Mouse (Mus musculus): ENCODE measurements around the gene Hnrnpm.
A peak's percentile ranks its signal among the peaks of the same experiment; 100 is the strongest.
"Not testable (repeated sequence)": the region's sequence is repeated elsewhere in the genome, so short reads cannot be mapped to it uniquely, and the experiment has no call there.

The Hnrnpm gene

DNA sequence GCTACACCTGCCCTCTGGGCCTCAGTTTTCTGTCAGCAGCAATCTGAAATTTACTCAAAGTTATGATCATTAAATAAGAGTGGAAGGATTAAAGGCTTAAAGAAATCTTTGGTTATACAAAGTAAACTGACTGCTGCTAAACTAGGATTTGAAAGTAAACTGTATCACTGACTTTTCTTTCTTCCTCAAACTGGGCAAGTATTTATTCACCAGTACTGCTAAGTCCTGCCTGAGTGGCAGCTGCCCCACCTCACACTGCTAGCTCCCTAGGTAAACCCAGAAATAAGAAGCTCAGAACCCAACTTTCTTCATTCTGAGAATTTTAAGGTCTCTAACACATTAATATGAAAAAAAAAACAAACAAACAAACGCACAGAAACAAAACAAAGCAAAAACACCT lies 12.8 kb downstream of the Hnrnpm start:
- no peak for DNase-seq (ENCODE audit: low read depth, low spot score)

DNA sequence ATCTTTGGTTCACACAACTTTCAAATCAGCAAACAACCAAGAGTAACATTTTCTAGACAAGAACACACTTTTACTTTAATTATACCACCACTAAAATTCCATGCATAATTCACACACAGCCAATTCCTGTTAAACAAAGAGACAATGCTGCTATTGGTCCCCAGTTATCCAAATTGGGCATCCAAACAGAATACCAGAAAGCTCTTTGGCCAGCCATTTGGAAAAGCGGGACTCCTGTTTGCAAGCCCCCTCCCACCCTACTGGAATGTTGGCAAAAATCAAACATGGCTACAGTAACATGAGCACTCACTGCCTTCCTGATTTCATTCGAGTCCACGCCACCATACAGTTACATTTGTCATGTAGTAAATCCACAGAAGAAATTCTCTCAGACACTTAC lies 17.0 kb downstream of the Hnrnpm start:
- no peak for DNase-seq (ENCODE audit: low read depth, low spot score)

DNA sequence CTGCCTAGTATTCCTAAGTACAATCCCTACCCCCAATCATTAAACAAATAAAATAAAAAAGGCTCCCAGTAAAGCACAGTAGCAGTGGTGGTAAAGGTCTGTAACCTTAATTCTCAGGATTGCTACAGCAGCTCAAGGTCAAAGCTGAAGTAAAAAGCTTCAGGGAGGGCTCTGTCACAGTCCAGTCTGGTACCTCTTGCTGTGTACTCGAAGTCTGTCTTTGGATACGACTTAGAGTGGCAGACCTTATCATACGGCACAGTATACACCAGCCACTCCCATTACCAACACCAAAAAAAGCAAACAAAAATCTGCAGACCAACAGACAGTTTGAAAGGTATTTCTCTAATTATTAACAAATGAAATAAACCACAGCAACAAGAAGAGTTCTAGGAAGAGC lies 19.8 kb downstream of the Hnrnpm start:
- DNase-seq (ENCODE audit: low read depth, low spot score), result no peak

DNA sequence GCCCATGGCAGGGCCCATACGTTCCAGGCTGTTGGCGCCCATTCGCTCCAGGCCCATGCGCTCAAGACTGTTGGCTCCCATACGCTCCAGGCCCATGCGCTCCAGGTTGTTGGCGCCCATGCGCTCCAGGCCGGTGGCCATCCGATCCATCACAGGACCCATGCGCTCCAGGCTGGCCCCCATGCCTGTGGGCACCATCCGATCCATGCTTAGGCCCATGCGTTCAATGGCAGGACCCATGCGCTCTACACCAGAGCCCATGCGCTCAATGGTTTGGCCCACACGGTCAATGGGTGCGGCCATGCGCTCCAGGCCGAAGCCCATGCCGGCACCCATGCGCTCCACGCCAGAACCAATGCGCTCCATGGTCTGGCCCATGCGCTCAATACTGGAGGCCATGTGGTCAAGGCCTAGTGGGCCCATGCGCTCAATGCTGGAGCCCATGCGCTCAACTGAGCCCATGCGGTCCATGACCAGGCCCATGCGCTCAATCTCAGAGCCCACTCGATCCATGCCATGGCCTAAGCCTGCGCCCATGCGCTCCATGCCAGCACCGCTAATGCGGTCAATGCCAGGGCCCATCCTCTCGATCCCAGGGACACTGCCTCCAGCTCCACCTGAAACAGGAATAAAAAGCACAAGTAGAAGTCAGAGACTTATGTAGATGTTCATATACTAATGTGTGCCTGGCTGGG lies 36.7 kb downstream of the Hnrnpm start:
- no peak for DNase-seq (ENCODE audit: low read depth, low spot score)

DNA sequence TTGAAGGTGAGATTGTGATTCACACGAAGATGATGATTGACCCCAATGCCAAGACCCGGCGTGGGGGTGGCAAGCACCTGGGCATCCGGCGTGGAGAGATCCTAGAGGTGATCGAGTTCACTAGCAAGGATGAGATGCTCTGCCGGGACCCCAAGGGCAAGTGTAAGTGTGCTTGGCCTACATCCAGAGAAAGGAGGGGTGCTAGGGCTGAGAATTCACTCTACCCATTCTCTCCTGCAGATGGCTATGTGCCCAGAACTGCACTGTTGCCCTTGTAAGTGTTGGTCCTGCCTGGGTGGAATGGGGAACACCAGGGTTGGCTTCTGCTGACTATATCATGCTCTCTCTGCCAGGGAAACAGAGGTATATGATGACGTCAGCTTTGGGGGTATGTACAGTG lies 41.6 kb downstream of the Hnrnpm start:
- DNase-seq (ENCODE audit: low read depth, low spot score), result no peak

DNA sequence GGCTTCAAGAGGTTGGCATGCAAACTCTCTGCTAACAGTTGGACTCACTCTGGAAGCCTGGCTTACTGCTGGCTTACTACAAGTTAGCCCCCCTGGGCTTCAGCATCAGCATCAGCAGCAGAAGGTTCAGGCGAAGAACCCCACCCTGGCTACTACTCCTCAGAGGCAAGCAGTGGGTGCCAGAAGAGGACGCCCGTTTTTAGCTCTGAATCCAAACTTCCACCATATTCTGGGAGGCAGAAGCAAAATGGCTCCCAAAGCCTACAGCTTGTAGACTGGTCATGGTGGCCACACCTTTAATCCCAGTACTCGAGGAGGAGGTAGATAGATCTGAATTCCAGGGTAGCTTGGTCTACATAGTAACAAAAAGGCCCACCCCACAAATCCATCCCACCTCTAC lies 42.6 kb downstream of the Hnrnpm start:
- no peak for DNase-seq (ENCODE audit: low read depth, low spot score)

DNA sequence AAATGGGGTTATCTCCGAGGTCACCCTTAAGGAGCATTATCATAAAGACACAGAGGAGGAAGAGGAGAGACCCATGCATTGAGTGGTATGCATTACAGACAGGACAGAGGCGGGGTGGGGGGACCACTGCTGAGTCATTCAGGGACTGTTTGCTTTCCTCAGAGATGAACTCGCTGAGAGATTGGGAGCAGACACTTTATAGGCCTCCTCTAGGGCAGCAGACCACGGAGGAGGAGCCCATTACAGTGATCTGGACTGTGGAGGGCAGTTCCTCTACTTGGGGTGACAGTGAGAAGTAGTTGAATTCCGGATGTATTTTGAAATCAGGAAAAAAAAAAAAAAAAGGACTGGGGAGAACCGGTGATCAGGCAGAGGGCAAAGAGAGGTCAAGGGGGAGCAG lies 46.9 kb downstream of the Hnrnpm start:
- peak; percentile 42 for DNase-seq (ENCODE audit: low read depth, low spot score)

DNA sequence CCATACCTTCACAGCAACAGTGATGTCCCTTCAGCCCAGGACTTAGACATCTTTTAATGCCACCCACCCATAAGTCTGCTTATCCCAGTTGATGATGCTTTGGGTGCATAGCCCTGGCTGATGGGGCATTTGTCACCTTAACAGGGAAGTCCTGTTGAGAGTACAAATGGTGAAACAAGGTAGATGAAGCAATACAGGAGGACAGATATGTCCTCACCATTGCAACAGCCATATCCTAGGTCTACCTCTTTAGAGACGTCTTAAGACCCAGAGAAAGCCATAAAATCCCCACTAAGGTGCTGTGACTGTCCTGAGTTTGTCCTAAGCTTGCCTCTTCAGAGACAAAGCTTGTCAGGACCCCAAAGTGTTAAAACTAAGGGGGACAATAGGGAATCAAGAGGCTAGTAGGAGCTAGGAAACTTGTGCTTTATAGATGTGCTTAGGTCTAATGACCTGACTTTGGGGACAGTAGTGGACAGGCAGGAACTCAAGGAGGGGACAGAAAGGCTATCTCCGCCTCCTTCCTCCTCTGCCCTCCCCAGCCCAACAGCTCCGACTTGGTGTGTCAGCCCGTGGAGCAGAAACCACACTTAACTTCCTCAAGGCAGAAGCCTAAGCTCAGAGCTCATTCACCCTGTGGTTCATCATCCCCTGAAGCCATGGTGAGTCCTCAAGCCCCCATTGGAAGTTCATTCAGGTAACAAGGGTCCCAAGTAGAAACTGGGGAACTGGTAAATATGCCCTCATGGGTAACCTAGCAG lies 49.0 kb downstream of the Hnrnpm start, which contains the start of gene Pram1:
Gene Pram1 (plus strand): TSS at position 541 of the 761 bp plus-strand sequence.
- DNase-seq (ENCODE audit: low read depth, low spot score), result no peak

DNA sequence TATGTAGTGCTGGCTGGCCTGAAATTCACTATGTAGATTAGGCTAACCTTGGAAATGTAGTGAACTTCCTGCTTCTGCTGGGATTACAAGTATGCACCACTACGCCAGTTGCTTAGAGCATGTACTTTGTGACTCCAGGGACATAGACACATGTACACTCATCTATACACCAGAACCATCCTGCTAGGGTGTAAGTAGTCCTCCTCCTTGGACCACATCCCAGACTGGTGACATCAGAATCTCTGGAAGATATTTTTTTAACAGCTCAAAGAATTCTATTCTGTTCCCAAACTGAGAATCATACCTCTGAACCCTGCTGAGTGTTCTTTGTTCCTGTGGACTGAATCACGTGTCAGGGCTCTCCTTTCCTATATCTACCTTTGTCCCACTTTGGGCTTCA lies 49.6 kb downstream of the Hnrnpm start:
- DNase-seq (ENCODE audit: low read depth, low spot score), result no peak

DNA sequence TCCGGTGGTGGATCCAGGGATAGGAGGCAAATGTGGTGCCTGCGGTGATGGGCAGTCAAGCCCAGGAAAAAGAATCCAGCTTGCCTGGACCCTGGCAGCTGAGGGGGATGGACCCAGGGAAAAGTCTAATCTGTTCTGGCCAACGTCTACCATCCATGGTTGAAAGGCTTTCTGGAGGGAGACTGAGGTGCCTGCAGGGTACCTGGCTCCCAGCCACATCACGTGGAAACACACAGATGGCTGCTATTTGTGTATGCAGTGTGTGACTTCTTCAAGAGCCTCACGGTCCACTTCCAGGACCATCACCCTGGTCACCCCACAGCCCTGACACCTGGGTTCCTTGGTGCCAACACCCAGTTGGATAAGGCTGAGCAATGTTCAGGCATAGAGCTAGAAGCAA lies 54.9 kb downstream of the Hnrnpm start:
- DNase-seq (ENCODE audit: low read depth, low spot score), result no peak

DNA sequence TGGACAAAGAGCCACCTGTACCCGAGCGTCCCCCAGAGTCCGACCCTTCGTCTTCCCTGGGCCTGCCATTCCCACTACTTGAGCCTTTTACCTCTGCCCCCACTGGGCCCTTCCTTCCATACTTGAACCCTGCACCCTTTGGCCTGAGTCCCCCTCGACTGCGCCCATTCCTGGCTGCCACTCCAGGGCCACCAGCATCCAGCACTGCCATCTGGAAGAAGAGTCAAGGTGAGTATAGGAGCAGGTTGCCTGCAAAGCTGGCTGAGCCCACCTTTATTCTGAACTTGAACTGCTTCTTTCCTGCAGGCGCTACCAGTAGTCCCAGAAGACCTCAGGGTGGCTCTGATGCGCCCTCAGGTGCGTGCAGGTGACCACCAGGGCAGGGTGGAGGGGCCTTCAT lies 55.4 kb downstream of the Hnrnpm start:
- no peak for DNase-seq (ENCODE audit: low read depth, low spot score)

DNA sequence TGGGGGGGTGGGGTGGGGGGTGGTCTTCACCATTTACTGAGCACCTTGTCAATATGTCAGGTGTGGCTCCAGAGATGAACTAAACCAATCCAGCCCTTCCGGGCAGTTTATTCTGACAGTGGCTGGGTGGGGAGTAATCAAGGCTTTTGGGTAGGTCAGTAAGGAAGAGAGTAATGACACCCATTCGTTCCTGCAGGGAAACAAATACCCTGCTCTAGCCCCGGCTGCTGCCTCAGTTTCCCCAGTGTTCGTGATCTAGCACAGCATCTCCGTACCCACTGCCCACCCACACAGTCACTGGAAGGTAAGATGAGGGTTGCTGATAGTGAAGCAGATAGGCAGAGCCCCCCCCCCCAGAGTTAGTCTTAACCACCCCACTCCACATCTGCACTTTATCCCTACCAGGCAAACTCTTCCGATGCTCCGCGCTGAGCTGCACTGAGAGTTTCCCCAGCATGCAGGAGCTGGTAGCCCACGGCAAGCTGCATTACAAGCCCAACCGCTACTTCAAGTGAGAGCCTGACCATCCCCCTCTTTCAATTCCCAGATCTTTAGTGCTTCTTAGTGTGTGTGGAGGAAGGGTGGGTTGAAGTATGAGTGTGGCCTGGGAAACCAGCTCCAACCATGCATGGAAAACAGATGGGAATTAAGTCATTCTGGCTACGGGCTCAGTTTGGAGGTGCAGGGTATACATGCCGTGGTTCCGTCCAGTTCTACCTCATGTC lies 56.3 kb downstream of the Hnrnpm start:
- DNase-seq (ENCODE audit: low read depth, low spot score), result peak; percentile 39

DNA sequence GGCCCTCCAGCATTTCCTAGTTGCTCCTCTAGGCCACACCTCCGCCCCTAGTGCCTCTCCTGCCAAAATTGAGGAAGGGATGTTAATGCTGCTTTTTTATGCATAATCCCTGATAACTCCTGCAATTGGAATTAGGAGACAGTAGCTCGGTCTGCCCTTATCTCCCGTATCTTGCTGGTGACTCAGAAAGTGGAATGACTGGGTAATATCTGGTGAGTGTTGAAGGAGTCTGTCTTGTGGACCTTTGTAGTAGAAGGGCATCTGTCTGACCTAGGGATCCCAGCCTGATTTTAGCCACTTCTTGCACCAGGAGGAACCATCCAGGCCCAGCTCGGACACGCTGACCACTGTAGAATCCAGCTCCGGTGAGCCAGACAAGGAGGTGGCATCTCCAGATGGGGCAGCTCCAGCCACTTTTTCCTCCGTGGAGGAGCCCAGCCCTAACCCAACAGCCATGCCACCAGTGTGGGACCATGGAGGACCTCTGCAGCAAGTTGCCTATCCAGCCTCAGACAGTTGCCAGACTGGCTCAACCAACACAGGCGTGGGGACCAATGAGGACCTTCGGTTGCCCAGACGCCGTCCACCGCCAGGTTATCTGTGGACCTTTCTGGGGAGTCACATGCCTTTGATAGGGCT lies 57.1 kb downstream of the Hnrnpm start:
- no peak for DNase-seq (ENCODE audit: low read depth, low spot score)

DNA sequence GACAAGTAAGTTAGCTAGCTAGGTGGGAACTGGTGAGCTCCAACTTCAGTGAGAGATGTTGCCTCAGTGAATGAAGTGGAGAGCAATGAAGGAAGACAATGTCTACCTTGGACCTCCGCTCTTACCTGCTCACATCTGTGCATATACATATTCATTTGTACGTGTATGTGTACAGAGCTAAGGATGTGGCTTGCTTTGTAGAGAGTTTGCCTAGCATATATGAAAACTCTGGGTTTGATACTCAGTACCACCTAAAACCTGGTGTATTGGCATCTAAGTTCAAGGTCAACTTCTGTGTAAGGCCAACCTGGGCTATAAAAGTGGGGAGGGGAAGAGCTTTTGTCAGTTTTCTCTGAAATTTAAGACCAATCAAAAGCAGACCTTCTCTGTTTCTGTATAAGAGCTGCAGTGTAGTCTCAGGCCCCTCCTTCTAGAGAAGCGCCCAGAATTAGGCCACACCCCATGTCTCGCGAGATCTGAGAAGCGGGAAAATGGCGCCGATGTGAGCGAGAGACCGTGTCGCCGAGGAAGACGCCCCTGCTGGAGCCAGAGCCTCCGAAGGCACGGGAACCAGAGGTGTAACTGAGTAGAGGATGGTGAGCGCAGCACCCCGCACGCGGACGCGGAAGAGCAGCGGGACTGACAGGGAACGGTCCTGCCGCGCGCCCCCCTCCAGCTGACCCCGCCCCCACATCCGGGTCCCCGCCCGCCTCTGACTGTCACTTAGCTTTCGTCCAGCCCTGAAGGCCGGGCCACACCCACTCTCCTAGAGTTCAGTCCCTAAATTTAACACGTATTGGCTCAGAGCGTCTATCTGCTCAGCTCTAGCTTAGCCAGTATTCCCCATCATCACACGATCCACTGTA lies 57.8 kb downstream of the Hnrnpm start, which contains the start of gene Zfp414:
Gene Zfp414 (plus strand): TSS at position 470 of the 866 bp plus-strand sequence.
- DNase-seq (ENCODE audit: low read depth, low spot score), result peak; percentile 94

DNA sequence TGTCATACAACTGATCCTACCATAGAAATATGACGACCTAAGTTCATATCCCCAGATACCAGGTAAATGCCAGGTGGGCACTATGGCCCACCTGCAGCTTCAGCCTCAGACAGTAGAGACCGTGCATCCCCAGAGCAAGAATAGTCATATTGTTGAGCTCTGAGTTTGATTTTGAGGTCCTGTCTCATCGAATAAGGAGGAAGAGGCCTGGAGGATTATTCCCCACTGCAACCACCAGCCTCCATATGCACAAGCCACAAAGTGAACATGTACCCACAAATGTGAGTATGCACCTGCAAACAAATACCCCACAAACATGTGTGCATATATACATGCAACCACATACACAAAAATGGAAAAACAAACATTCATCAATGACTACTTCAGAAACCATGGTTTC lies 59.4 kb downstream of the Hnrnpm start:
- DNase-seq (ENCODE audit: low read depth, low spot score), result no peak

DNA sequence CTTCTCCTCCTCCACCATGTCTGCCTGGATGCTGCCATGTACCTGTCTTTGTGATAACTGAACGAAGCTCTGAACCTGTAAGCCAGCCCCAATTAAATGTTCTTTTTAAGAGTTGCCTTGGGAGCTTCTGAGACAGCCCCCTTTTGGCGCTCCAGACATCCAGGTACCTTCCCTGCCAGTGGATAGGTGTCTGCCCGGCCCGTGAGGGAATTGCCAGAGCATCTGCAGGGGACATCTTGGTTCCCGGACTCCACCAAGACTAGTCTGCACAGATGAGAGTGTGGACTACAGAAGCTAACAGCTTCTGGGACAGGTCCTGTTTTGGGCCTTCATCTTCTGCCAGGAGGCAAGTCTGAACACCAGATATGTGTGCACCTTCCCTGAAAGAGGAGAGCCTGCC lies 72.9 kb downstream of the Hnrnpm start:
- not testable (repeated sequence) for DNase-seq (ENCODE audit: low read depth, low spot score)

DNA sequence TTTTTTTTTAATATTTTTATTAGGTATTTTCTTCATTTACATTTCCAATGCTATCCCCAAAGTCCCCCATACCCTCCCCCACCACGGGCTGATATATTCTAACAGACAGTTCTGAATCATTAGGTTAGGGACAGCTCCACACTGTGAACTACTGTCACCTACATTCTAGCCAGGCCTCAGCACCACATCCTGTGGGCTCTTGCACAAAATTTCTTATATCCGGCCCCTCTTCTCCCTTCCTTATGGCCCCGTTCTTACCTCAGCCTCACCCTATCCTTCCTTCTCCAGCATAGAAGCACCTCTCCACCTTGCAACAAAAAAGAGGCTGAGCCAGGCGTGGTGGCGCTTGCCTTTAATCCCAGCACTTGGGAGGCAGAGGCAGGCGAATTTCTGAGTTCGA lies 76.1 kb downstream of the Hnrnpm start:
- no peak for DNase-seq (ENCODE audit: low read depth, low spot score)

DNA sequence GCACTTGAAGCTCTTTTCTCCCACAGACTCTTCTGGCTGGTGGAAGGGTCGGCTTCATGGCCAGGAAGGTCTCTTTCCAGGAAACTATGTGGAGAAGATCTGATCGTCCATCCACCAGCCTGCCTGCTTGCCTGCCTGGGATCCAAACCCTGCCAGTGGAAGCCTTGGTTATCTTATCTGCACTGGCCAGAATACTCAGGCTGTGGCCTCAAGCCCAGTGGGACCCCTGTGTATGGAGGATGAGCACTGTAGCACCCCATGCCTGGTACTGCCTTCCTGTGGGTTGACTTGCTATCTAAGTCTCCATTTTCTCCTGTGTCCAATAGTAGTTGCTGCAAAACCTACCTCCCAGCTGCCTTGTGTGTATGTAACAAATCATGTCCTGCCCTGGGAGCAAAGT lies 79.4 kb downstream of the Hnrnpm start:
- DNase-seq (ENCODE audit: low read depth, low spot score), result no peak

DNA sequence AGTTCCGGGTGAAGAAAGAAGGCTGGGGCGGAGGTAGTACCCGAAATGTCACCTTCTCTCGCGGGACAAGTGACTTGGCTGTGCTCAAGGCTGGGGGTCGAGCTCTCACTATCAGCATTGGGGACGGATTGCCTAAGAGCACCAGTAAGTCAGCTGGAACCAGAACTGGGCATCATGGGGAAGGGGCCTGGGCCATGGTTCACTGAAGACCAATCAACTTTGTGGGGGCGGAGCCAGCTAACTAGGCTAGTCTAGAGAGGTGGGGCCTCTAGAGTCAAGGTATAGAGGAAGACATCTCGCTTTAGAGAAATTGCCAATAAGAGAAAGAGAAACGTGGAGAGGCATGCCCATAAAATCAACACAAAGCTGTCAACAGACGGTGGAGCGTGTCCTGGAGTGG lies 84.7 kb downstream of the Hnrnpm start:
- peak; percentile 80 for DNase-seq (ENCODE audit: low read depth, low spot score)

DNA sequence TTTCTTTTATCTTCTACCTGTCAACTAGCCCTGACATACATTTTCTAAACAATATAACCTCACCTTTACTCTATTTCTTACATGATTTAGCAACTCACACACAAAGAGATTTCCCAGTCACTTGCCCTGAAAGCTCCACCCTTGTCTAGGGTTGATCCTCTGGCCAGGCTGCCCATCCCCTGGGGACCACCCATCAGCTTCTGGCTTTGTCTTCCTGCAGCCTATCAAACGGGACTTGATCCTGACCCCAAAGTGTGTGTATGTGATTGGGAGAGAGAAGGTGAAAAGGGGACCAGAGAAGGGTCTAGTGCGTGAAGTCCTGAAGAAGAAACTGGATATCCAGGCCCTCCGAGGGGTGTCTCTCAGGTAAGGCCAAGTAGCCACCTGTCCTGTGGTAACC lies 85.8 kb downstream of the Hnrnpm start:
- DNase-seq (ENCODE audit: low read depth, low spot score), result peak; percentile 76

DNA sequence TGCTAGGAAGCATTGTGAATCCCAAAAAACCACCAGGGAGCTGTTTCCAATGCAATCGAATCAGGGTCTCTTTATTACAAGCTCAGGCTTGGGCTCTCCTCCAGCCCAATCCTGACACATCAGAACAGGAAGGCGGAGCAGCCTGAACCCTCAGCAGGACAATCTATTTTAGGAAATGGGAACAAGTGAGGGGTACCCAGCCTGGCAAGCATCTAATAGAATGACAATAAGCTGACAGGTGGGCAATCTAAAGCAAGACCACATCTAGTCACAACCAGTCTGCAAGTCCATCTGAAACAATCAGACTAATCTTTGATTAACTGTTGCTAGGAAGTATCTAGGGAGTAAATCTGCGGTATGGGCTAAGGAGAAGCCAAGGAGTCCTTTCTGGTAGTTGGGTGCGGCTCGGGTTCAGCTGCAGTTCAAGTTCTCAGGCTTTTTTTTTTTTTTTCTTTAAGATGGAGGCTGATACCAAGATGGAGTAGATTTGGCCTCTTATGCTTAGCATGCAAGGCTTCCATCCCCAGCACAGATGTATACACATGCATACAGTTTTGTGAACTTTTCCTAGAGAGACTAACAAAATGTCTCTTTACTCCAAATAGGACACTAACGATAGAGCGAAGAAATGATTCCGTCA lies 86.7 kb downstream of the Hnrnpm start:
- DNase-seq (ENCODE audit: low read depth, low spot score), result peak; percentile 99

Data from ES-CJ7 (cell line).